ENCODE assay signal across 8 mouse cellular contexts in genomic region chr17:22165722-22166294, GRCm38 (mm10). TPM values are rescaled to one million over a fixed set of nuclear protein-coding genes. Genes with fewer than 3 reads are reported as not detected.
DNase-seq lines count a peak whose midpoint lies in the region; ATAC-seq and TF ChIP-seq lines count a peak whose summit lies in the region.
"Not testable (repeated sequence)": the region's sequence is repeated elsewhere in the genome, so short reads cannot be mapped to it uniquely, and the experiment has no call there.

Zfp947 (minus strand) TSS chr17:22166190.

- DNase-seq in MEL (ENCODE audit: low read depth, low spot score): peak; percentile 69
- DNase-seq in cerebellum, adult 18-20 months: peak; percentile 45 to 51
- peak; percentile 45 for DNase-seq in forebrain, postnatal 0 days
- peak; percentile 38 to 54 for DNase-seq in heart, postnatal 36 days
- DNase-seq in large intestine, adult 2 months (ENCODE audit: low read depth, low spot score): peak; percentile 35
- peak; percentile 35 for DNase-seq in liver, postnatal 0 days
- DNase-seq in testis, postnatal 14 days (ENCODE audit: low spot score): peak; percentile 27

- not testable (repeated sequence) for H3K36me3 ChIP-seq in MEL (ENCODE audit: control insufficient read depth in 1 of 2, insufficient read depth in 2 of 2, low read length in 2 of 2); forebrain, postnatal 0 days (ENCODE audit: insufficient read depth); liver, postnatal 0 days (replicated peaks; ENCODE audit: insufficient read depth, low read length); neural tube, embryonic 12.5 days

- peak within 1 kb of the TSS; percentile 58 for H3K9ac ChIP-seq in MEL (ENCODE audit: control insufficient read depth, low read depth, low read length, poor library complexity, severe bottlenecking)
- peak within 1 kb of the TSS; percentile 61 for H3K9ac ChIP-seq in forebrain, postnatal 0 days
- H3K9ac ChIP-seq in liver, postnatal 0 days (replicated peaks): peak within 1 kb of the TSS; percentile 62
- H3K9ac ChIP-seq in neural tube, embryonic 12.5 days: peak within 1 kb of the TSS; percentile 60; the same call in 1 of the 2 replicates

- 0% methylated on average over 16 of the region's 16 CpGs for WGBS in forebrain, postnatal 0 days
- 2% methylated on average over 16 of the region's 16 CpGs for WGBS in large intestine, adult 2 months
- WGBS in liver, postnatal 0 days (ENCODE audit: insufficient replicate concordance): under 1% methylated on average over 16 of the region's 16 CpGs
- 2% methylated on average over 16 of the region's 16 CpGs for WGBS in neural tube, embryonic 12.5 days

- not testable (repeated sequence) for TF ChIP-seq CTCF in MEL (IDR thresholded peaks at IDR 0.05 in 2 of 3, conservative IDR thresholded peaks at IDR 0.05 in 1 of 3; ENCODE audit: control insufficient read depth in 1 of 3, insufficient read depth in 1 of 3, low read depth in 2 of 3, low read length in 3 of 3, poor library complexity in 1 of 3, severe bottlenecking in 1 of 3); liver, postnatal 0 days (IDR thresholded peaks at IDR 0.05; ENCODE audit: low read depth)
- TF ChIP-seq CTCF in forebrain, postnatal 0 days (IDR thresholded peaks at IDR 0.05; ENCODE audit: low read depth): peak; percentile 31

- H3K27me3 ChIP-seq in MEL (ENCODE audit: control insufficient read depth in 1 of 2, insufficient read depth in 2 of 2, low read length in 2 of 2); forebrain, postnatal 0 days (ENCODE audit: insufficient read depth, low read length); liver, postnatal 0 days (ENCODE audit: insufficient read depth, low read length); neural tube, embryonic 12.5 days (replicated peaks): not testable (repeated sequence)

- H3K27ac ChIP-seq in MEL (ENCODE audit: control insufficient read depth, low read depth, low read length); forebrain, postnatal 0 days (ENCODE audit: low read depth, low read length); neural tube, embryonic 12.5 days: not testable (repeated sequence)
- H3K27ac ChIP-seq in liver, postnatal 0 days (ENCODE audit: low read depth): peak within 1 kb of the TSS; percentile 55; the same call in 1 of the 2 replicates

- H3K4me3 ChIP-seq in MEL (ENCODE audit: control insufficient read depth in 1 of 2, insufficient read depth in 1 of 2, low read depth in 2 of 2, low read length in 2 of 2): peak within 1 kb of the TSS; percentile 56 to 64; a peak in 3 of 4 replicates
- H3K4me3 ChIP-seq in forebrain, postnatal 0 days (ENCODE audit: low read depth, low read length): peak within 1 kb of the TSS; percentile 46
- H3K4me3 ChIP-seq in liver, postnatal 0 days (ENCODE audit: low read depth, low read length): peak within 1 kb of the TSS; percentile 52
- H3K4me3 ChIP-seq in neural tube, embryonic 12.5 days: peak within 1 kb of the TSS; percentile 47

- peak; percentile 94 for ATAC-seq in forebrain, postnatal 0 days
- peak; percentile 85 for ATAC-seq in liver, postnatal 0 days
- ATAC-seq in neural tube, embryonic 12.5 days (ENCODE audit: low FRiP score, low read depth): peak; percentile 93

- not testable (repeated sequence) for H3K79me2 ChIP-seq in MEL (ENCODE audit: control insufficient read depth, insufficient read depth, low read length, poor library complexity)

- TF ChIP-seq RAD21 in MEL (IDR thresholded peaks at IDR 0.05; ENCODE audit: low read depth, low read length): not testable (repeated sequence)

- intact Hi-C loops in heart, postnatal 36 days (cut with DNase I): loop anchor here (10.0 kb wide), 1 partner anchor 59 kb away; the partner anchor contains the start of gene Zfp994

- not testable (repeated sequence) for TF ChIP-seq POLR2A in MEL (IDR thresholded peaks at IDR 0.05; ENCODE audit: control insufficient read depth in 1 of 2, insufficient read depth in 1 of 2, low read depth in 1 of 2, low read length in 2 of 2, poor library complexity in 1 of 2)

- H3K4me2 ChIP-seq in forebrain, postnatal 0 days (ENCODE audit: low read depth): peak within 1 kb of the TSS; percentile 53
- peak within 1 kb of the TSS; percentile 67 for H3K4me2 ChIP-seq in liver, postnatal 0 days (ENCODE audit: low read depth, low read length)
- peak within 1 kb of the TSS; percentile 62 for H3K4me2 ChIP-seq in neural tube, embryonic 12.5 days (replicated peaks)

- not testable (repeated sequence) for H3K9me3 ChIP-seq in MEL (replicated peaks; ENCODE audit: insufficient read depth, low read length); forebrain, postnatal 0 days (ENCODE audit: low read length); liver, postnatal 0 days (ENCODE audit: low read length); neural tube, embryonic 12.5 days

- not testable (repeated sequence) for H3K4me1 ChIP-seq in MEL (ENCODE audit: control insufficient read depth in 1 of 2, insufficient read depth in 2 of 2, low read length in 2 of 2); forebrain, postnatal 0 days (ENCODE audit: insufficient read depth); liver, postnatal 0 days (ENCODE audit: insufficient read depth); neural tube, embryonic 12.5 days

- TF ChIP-seq EP300 in MEL (IDR thresholded peaks at IDR 0.05; ENCODE audit: low read depth in 1 of 2, low read length in 2 of 2); liver, postnatal 0 days (IDR thresholded peaks at IDR 0.05; ENCODE audit: low read depth): not testable (repeated sequence)

TF ChIP-seq in MEL, 35 proteins besides CTCF, POLR2A, EP300 and RAD21:
- 0 out of 2 replicates have a peak, but pooled peaks have one; percentile 11 for TF ChIP-seq USF1 (IDR thresholded peaks at IDR 0.05; ENCODE audit: low read depth, low read length)

RNA-seq across cellular contexts. Expression of gene Zfp947, which starts in this region (rescaled TPM):
- not detected in 2 replicates for total RNA-seq in MEL (2012; rRNA removed)
- under 1 TPM in 1 of 2 experiments, not detected in 1; 0.13 TPM for polyA plus RNA-seq in MEL (2012; ENCODE audit: insufficient read depth in 1 of 2, insufficient read length in 2 of 2, low read depth in 1 of 2, low replicate concordance in 2 of 2, missing spikeins in 1 of 2)
- 1.9 and 2.6 TPM in 2 replicates for total RNA-seq in forebrain, postnatal 0 days (2014; rRNA removed)
- polyA plus RNA-seq in forebrain, postnatal 0 days (2015; fragmentation: Nextera tagmentation; extraction: Ambion mirVana): 1.3 and 1.5 TPM in 2 replicates
- 1 to 10 TPM in 1 of 2 experiments, under 1 TPM in 1; 0.92 to 1.0 TPM for total RNA-seq in heart, postnatal 36 days (2021)
- 0.15 TPM in 2 replicates for polyA plus RNA-seq in large intestine, adult 2 months (2012; rRNA removed)
- 0.36 and 0.48 TPM in 2 replicates for polyA plus RNA-seq in liver, postnatal 0 days (2015; fragmentation: Nextera tagmentation; extraction: Ambion mirVana)
- polyA plus RNA-seq in neural tube, embryonic 12.5 days (2016; fragmentation: Nextera tagmentation; extraction: Ambion mirVana): 0.93 and 1.5 TPM in 2 replicates

Comparison
In these comparisons a context has a peak if more than half of its experiments do, and no peak if none do; other contexts are left out.
1. Peak in DNase-seq, H3K4me3 ChIP-seq and H3K9ac ChIP-seq in MEL; RNA of the gene not detected or under 1 TPM.
2. Peak in DNase-seq in large intestine, adult 2 months; RNA of the gene not detected or under 1 TPM.
3. Peak in DNase-seq, ATAC-seq, H3K4me3 ChIP-seq, H3K27ac ChIP-seq, H3K9ac ChIP-seq and H3K4me2 ChIP-seq in liver, postnatal 0 days; RNA of the gene not detected or under 1 TPM.